Mouse (Mus musculus) embryonic facial prominence, embryonic 14.5 days (tissue): ENCODE measurements at regions not wholly inside any gene's neighbourhood (a gene's known extent, or its start where the extent isn't known, plus 50 kb on each side); places are given as distances from the start of the nearest gene placed in this dataset.

Experiments
- ATAC-seq: fragments of 200-750 bp; cut with Nextera tagmentation; 2 replicates; pipeline ENCODE4 v1.8.0; 2017; ENCODE audit warnings: low read depth, moderate number of reproducible peaks, moderate TSS enrichment
- DNase-seq: peaks from one replicate; pipeline ENCODE4 v3.0.0-alpha.2; 2015; ENCODE audit warnings: low spot score
- H3K27ac ChIP-seq: fragments of 300-500 bp; sonication (generic); replicated peaks from 2 replicates; pipeline ENCODE4 v1.5.1; 2014; ENCODE audit warnings: low read depth, mild to moderate bottlenecking, low read length, moderate library complexity
- H3K27me3 ChIP-seq: fragments of 300-500 bp; sonication (generic); replicated peaks from 2 replicates; pipeline ENCODE4 v1.6.1; 2014; ENCODE audit warnings: low read length; ENCODE audit not compliant: control insufficient read depth, insufficient read depth
- H3K36me3 ChIP-seq: fragments of 300-500 bp; sonication (generic); 2 replicates; pipeline ENCODE4 v1.6.1; 2014; ENCODE audit warnings: low read length, mixed read lengths; ENCODE audit not compliant: control insufficient read depth, insufficient read depth
- H3K4me1 ChIP-seq: fragments of 300-500 bp; sonication (generic); 2 replicates; pipeline ENCODE4 v1.6.1; 2014; ENCODE audit warnings: antibody characterized with exemption, low read length; ENCODE audit not compliant: control insufficient read depth, insufficient read depth
- H3K4me2 ChIP-seq: fragments of 300-500 bp; sonication (generic); 2 replicates; pipeline ENCODE4 v1.6.1; 2014; ENCODE audit warnings: low read depth, mild to moderate bottlenecking, low read length, moderate library complexity, mixed read lengths
- H3K4me3 ChIP-seq: fragments of 300-500 bp; sonication (generic); 2 replicates; pipeline ENCODE4 v1.5.1; 2014; ENCODE audit warnings: low read depth, mild to moderate bottlenecking, low read length
- H3K9ac ChIP-seq: fragments of 300-500 bp; sonication (generic); 2 replicates; pipeline ENCODE4 v1.6.1; 2014; ENCODE audit warnings: low read depth, mild to moderate bottlenecking, low read length, moderate library complexity, mixed read lengths
- H3K9me3 ChIP-seq: fragments of 300-500 bp; sonication (generic); 2 replicates; pipeline ENCODE4 v1.6.1; 2016; ENCODE audit warnings: low read length; ENCODE audit not compliant: control insufficient read depth
- WGBS: fragments of 180-500 bp; shearing (Covaris S2); extraction: QIAGEN DNeasy Blood & Tissue Kit; methylation state at CpG from one replicate; pipeline ENCODE4 v1.1.7; 2014; 5-methylcytosine and 5-hydroxymethylcytosine counted together

DNA sequence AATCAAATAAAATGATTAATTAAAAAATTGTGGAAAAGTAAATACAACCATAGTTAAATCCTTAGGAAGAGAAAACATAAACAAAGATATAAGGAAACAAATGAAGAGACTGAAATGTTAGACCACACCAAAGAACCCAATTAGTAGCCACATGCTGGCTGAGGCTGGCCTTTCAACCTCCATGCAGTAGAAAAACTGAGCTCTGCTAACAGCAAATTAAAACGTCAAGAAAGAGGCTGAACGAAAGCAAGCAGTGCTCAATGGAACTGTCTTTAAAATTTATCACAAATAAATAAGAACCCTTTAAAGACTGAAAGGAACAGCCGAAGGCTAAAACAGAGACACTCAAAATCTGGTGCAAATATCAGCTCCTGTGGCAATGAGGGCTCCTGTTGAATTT is 509.3 kb upstream of the Dmac1 start:
- Histone ChIP-seq H3K9ac (no peak overlapping the region), H3K36me3 (no peaks in the 10 kb centered on the region), H3K4me3 (no peak overlapping the region), H3K27me3 (no peaks in the 10 kb centered on the region; the same call in 1 of the 2 replicates), H3K4me1 (no peaks in the 10 kb centered on the region), H3K4me2 (no peak overlapping the region), H3K27ac (no peak overlapping the region), H3K9me3 (no peaks in the 10 kb centered on the region)
- ATAC-seq (no peak), DNase-seq (no peak)
- 53% methylated on average over 3 of the region's 3 CpGs for WGBS

DNA sequence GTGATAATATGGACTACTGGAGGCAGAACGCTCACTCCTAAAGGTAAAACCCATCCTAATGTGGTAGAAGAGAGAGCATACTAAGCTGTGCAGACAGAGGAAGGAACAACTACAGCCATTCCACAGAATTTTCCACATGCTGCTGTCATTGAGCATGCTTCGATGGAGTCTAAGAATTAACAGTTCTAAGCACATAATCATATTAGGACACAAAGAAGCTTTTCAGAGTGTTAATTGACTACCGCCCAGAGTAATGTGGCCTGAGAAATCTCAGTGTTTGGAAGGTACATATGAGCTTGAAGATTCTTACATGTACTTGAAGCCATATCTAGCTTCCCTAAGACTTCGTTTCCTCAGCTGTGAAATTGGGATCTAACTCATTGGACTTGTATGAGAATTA is 508.3 kb upstream of the Dmac1 start:
- WGBS: 87% methylated on average over 4 of the region's 4 CpGs
- no peaks in the 10 kb centered on the region for H3K4me1 ChIP-seq
- no peak for DNase-seq
- no peaks in the 10 kb centered on the region; the same call in 1 of the 2 replicates for H3K27me3 ChIP-seq
- H3K27ac ChIP-seq: no peak overlapping the region
- H3K4me3 ChIP-seq: no peak overlapping the region
- H3K9me3 ChIP-seq: no peaks in the 10 kb centered on the region
- no peaks in the 10 kb centered on the region for H3K36me3 ChIP-seq
- no peak overlapping the region for H3K4me2 ChIP-seq
- ATAC-seq: no peak
- H3K9ac ChIP-seq: no peak overlapping the region

DNA sequence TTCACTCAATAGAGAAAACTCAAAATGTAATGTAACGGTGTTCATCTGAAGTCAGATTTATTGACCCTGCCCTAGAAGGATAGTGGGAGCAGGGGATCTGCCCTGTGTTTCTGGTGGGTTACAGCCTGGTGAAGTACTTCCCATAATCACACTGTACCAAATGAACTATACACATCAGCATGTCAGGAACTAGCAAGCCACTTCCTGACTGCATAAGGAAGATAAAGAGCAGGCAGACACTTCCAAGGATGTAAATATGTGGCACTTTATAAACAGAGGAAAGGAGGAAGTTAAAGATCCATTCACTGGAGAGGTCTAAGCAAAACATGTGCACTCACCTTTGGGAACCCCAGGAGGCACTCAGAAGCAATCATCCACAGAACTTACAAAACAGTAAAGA is 501.4 kb upstream of the Dmac1 start:
- WGBS: 91% methylated on average over 1 of the region's 1 CpGs
- DNase-seq (no peak), ATAC-seq (no peak)

GRCm38 (mm10) chr4:75764141-75764540 is 486.0 kb upstream of the Dmac1 start:
- no peak overlapping the region for H3K4me2 ChIP-seq
- no peak overlapping the region for H3K9ac ChIP-seq
- H3K4me1 ChIP-seq: no peaks in the 10 kb centered on the region
- ATAC-seq (no peak), DNase-seq (no peak)
- H3K36me3 ChIP-seq: no peaks in the 10 kb centered on the region
- H3K27me3 ChIP-seq: no peaks in the 10 kb centered on the region
- WGBS: 17% methylated on average over 1 of the region's 1 CpGs
- H3K9me3 ChIP-seq: no peaks in the 10 kb centered on the region
- H3K4me3 ChIP-seq: no peak overlapping the region
- H3K27ac ChIP-seq: no peak overlapping the region

More for the DNA sequence above, 501.4 kb upstream of the Dmac1 start:
- no peaks in the 10 kb centered on the region for H3K27me3 ChIP-seq
- H3K9me3 ChIP-seq: no peaks in the 10 kb centered on the region
- H3K4me1 ChIP-seq: no peaks in the 10 kb centered on the region
- H3K4me3 ChIP-seq: no peak overlapping the region
- H3K9ac ChIP-seq: no peak overlapping the region
- no peak overlapping the region for H3K4me2 ChIP-seq
- no peaks in the 10 kb centered on the region for H3K36me3 ChIP-seq
- no peak overlapping the region for H3K27ac ChIP-seq

DNA sequence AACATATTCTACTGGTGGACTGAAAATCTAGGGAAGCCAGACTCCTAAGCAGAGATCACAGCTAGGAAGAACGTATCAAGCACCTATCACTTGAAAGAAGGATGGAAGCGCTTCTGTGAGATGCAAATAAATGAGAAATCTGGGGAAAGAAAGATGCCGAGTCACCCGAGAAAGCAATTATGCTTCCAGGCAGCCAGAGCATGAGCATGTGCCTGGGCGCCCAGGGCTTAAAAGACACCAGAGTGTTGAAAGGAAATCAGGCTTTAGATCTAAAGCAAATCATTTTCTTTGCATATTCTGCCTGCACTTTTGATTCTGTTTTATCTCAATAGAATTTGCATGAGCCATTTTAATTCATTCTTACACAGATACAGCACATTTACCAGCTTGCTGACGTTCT is 466.5 kb upstream of the Dmac1 start:
- Histone ChIP-seq H3K4me3 (no peak overlapping the region), H3K4me1 (no peaks in the 10 kb centered on the region), H3K9ac (no peak overlapping the region), H3K27me3 (no peaks in the 10 kb centered on the region), H3K9me3 (no peaks in the 10 kb centered on the region), H3K36me3 (no peaks in the 10 kb centered on the region), H3K4me2 (no peak overlapping the region), H3K27ac (no peak overlapping the region)
- DNase-seq: no peak
- WGBS: 55% methylated on average over 6 of the region's 6 CpGs
- ATAC-seq: no peak

DNA sequence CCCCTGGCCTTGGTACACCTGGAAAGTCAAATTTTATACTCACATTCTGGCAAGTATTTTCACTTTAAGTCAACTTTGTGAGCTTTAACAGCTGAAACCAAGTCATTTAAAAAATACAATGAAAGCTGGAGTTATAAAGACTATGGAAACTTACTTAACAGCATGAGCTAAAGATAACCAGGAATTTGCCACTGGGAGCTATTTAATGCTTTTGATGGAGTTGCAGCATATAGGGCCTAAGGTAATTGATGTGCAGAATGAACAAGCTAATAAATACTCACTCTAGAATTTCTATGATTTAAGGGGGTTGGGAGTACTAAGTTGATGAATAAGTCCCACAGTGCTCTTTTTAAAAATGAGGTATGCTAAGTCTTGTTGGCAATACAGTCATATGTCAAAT is 463.5 kb upstream of the Dmac1 start:
- H3K9ac ChIP-seq: no peak overlapping the region
- H3K36me3 ChIP-seq: no peaks in the 10 kb centered on the region
- H3K4me1 ChIP-seq: no peaks in the 10 kb centered on the region
- H3K27ac ChIP-seq: no peak overlapping the region
- H3K4me2 ChIP-seq: no peak overlapping the region
- no peaks in the 10 kb centered on the region for H3K9me3 ChIP-seq
- no peak for DNase-seq
- H3K4me3 ChIP-seq: no peak overlapping the region
- H3K27me3 ChIP-seq: no peaks in the 10 kb centered on the region
- ATAC-seq: no peak

DNA sequence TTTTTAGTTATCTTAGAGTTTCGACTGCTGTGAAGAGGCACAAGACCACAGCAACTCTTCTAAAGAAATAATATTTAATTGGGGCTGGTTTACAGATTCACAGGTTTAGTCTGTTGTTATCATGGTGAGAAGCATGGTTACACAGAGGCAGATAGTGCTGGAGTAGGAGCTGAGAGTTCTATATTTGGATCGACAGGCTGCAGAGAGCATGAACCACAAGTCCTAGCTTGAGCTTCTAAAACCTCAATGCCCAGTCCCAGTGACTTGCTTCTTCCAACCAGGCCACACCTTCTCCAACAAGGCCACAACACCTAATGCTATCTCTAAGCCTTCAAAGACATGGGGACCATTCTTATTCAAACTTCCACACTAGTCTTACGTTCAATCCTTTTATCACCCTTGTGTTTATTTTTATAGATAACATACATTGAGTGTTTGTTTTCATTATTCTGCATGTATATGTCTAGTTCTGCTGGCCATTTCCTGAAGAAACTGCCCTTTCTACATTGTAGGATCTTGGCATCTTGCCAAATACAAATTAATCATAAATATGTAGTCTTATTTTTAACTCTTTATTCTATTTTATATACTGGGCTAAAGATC is 452.8 kb upstream of the Dmac1 start:
- Histone ChIP-seq H3K9ac (no peak overlapping the region), H3K4me2 (no peak overlapping the region)

GRCm38 (mm10) chr4:75714652-75715051 is 436.5 kb upstream of the Dmac1 start:
- Histone ChIP-seq H3K4me2 (no peak overlapping the region), H3K9ac (no peak overlapping the region), H3K36me3 (no peaks in the 10 kb centered on the region), H3K27me3 (no peaks in the 10 kb centered on the region), H3K4me1 (no peaks in the 10 kb centered on the region), H3K9me3 (no peaks in the 10 kb centered on the region), H3K4me3 (no peak overlapping the region), H3K27ac (no peak overlapping the region)
- no peak for ATAC-seq
- WGBS: 86% methylated on average over 3 of the region's 3 CpGs
- DNase-seq: no peak

More for the DNA sequence above, 452.8 kb upstream of the Dmac1 start:
- DNase-seq (no peak), ATAC-seq (no peak)
- Histone ChIP-seq H3K9me3 (no peaks in the 10 kb centered on the region), H3K27ac (no peak overlapping the region), H3K36me3 (no peaks in the 10 kb centered on the region), H3K4me3 (no peak overlapping the region), H3K27me3 (no peaks in the 10 kb centered on the region), H3K4me1 (no peaks in the 10 kb centered on the region)
- WGBS: 80% methylated on average over 3 of the region's 3 CpGs

GRCm38 (mm10) chr4:75713960-75714359 is 435.9 kb upstream of the Dmac1 start:
- WGBS: 83% methylated on average over 1 of the region's 1 CpGs
- Histone ChIP-seq H3K27ac (no peak overlapping the region), H3K4me3 (no peak overlapping the region)

More at GRCm38 (mm10) chr4:75713960-75714359, 435.9 kb upstream of the Dmac1 start:
- no peaks in the 10 kb centered on the region for H3K27me3 ChIP-seq
- no peaks in the 10 kb centered on the region for H3K4me1 ChIP-seq
- DNase-seq (no peak), ATAC-seq (no peak)
- no peaks in the 10 kb centered on the region for H3K36me3 ChIP-seq
- H3K4me2 ChIP-seq: no peak overlapping the region
- no peaks in the 10 kb centered on the region for H3K9me3 ChIP-seq
- H3K9ac ChIP-seq: no peak overlapping the region
